ENCODE assay signal across 9 mouse cellular contexts in genomic region chr6:119330506-119330905, GRCm38 (mm10). TPM values are rescaled to one million over a fixed set of nuclear protein-coding genes. Genes with fewer than 3 reads are reported as not detected.
DNase-seq lines count a peak whose midpoint lies in the region; ATAC-seq and TF ChIP-seq lines count a peak whose summit lies in the region.
"Had no signal": no experiment of that assay in that cellular context is flagged by ENCODE, and none has a peak within 500 bp of the region (broad histone marks: within the 10 kb centered on the region; RNA-seq: fewer than 3 reads in every experiment).

TSS of gene Lrtm2 (minus strand) at chr6:119330766.

- ATAC-seq in forebrain, embryonic 13.5 days: peak; percentile 19
- peak; percentile 28 for ATAC-seq in midbrain, embryonic 14.5 days (ENCODE audit: low FRiP score, low TSS enrichment)

- intact Hi-C loops in gastrocnemius, adult 2 months (cut with DNase I): no loop called here

- no peaks in the 10 kb centered on the region for H3K36me3 ChIP-seq in forebrain, embryonic 13.5 days (ENCODE audit: poor library complexity, severe bottlenecking)
- no peaks in the 10 kb centered on the region for H3K36me3 ChIP-seq in midbrain, embryonic 14.5 days (ENCODE audit: control insufficient read depth, insufficient read depth, low read length)
- H3K36me3 ChIP-seq in thymus, adult 2 months (ENCODE audit: control insufficient read depth, insufficient read depth, low read length): no peaks in the 10 kb centered on the region

- WGBS in forebrain, embryonic 13.5 days: under 1% methylated on average over 31 of the region's 31 CpGs
- WGBS in midbrain, embryonic 14.5 days: under 1% methylated on average over 31 of the region's 31 CpGs
- 3% methylated on average over 31 of the region's 31 CpGs for WGBS in thymus, adult 2 months

- no peak within 1 kb of the TSS for H3K27ac ChIP-seq in gastrocnemius, adult 2 months
- no peak within 1 kb of the TSS; the same call in 1 of the 2 replicates for H3K27ac ChIP-seq in forebrain, embryonic 13.5 days
- H3K27ac ChIP-seq in midbrain, embryonic 14.5 days (replicated peaks; ENCODE audit: low read depth, low read length): peak within 1 kb of the TSS; percentile 61
- H3K27ac ChIP-seq in thymus, adult 2 months (ENCODE audit: control insufficient read depth, insufficient read depth, low read length): no peak within 1 kb of the TSS

- peak within 1 kb of the TSS; percentile 51 for H3K9ac ChIP-seq in forebrain, embryonic 13.5 days
- peak within 1 kb of the TSS; percentile 63 for H3K9ac ChIP-seq in midbrain, embryonic 14.5 days (replicated peaks; ENCODE audit: low read length)

- H3K4me2 ChIP-seq in forebrain, embryonic 13.5 days: peak within 1 kb of the TSS; percentile 80
- H3K4me2 ChIP-seq in midbrain, embryonic 14.5 days (ENCODE audit: low read length): peak within 1 kb of the TSS; percentile 76

- H3K4me1 ChIP-seq in forebrain, embryonic 13.5 days: peaks cover 47% of the 10 kb centered on the region
- peaks cover 23% of the 10 kb centered on the region for H3K4me1 ChIP-seq in midbrain, embryonic 14.5 days (ENCODE audit: control insufficient read depth, insufficient read depth, low read length)
- peaks cover 42% of the 10 kb centered on the region for H3K4me1 ChIP-seq in thymus, adult 2 months (replicated peaks; ENCODE audit: control insufficient read depth, insufficient read depth, low read length)

- no peaks in the 10 kb centered on the region for H3K9me3 ChIP-seq in forebrain, embryonic 13.5 days (replicated peaks)
- no peaks in the 10 kb centered on the region for H3K9me3 ChIP-seq in midbrain, embryonic 14.5 days (ENCODE audit: control insufficient read depth, low read length)

- H3K27me3 ChIP-seq in forebrain, embryonic 13.5 days: peaks cover 42% of the 10 kb centered on the region
- H3K27me3 ChIP-seq in midbrain, embryonic 14.5 days (ENCODE audit: control insufficient read depth, insufficient read depth, low read length): no peaks in the 10 kb centered on the region
- H3K27me3 ChIP-seq in thymus, adult 2 months (ENCODE audit: control insufficient read depth, insufficient read depth, low read length): no peaks in the 10 kb centered on the region

- no peak for TF ChIP-seq CTCF in gastrocnemius, adult 2 months (IDR thresholded peaks at IDR 0.05)
- TF ChIP-seq CTCF in thymus, adult 2 months (IDR thresholded peaks at IDR 0.05; ENCODE audit: borderline replicate concordance, control insufficient read depth, extremely low read depth, insufficient read depth, low read length, poor library complexity): no peak

- no peak for TF ChIP-seq POLR2A in thymus, adult 2 months (IDR thresholded peaks at IDR 0.05; ENCODE audit: control insufficient read depth, extremely low read depth, insufficient read depth, low read length, poor library complexity)

- DNase-seq in gastrocnemius, adult 2 months: no peak
- DNase-seq in gastrocnemius, adult 18-20 months (ENCODE audit: low spot score): no peak
- peak; percentile 37 for DNase-seq in ZHBTc4 (ENCODE audit: low read depth, low spot score)
- peak; percentile 58 to 68 for DNase-seq in layer of hippocampus, postnatal 10 days (ENCODE audit: low spot score in 2 of 2)
- peak; percentile 87 for DNase-seq in midbrain, embryonic 14.5 days
- peak; percentile 68 for DNase-seq in thymus, adult 2 months
- DNase-seq in B cell, adult 2 months: no peak

- peak within 1 kb of the TSS; percentile 57 for H3K4me3 ChIP-seq in gastrocnemius, adult 2 months
- peak within 1 kb of the TSS; percentile 47 for H3K4me3 ChIP-seq in forebrain, embryonic 13.5 days
- H3K4me3 ChIP-seq in midbrain, embryonic 14.5 days (replicated peaks; ENCODE audit: low read depth, low read length): peak within 1 kb of the TSS; percentile 52
- H3K4me3 ChIP-seq in thymus, adult 2 months (ENCODE audit: control insufficient read depth, insufficient read depth, low read length): peak within 1 kb of the TSS; percentile 44
- H3K4me3 ChIP-seq: erythroblast, embryonic 14.5 days had no signal

RNA-seq across cellular contexts. Expression of gene Lrtm2, which starts in this region (rescaled TPM):
- total RNA-seq in gastrocnemius, adult 2 months (2021): under 1 TPM; 0.22 to 0.77 TPM
- 1 to 10 TPM in 1 of 2 experiments, under 1 TPM in 1; 0.33 to 2.4 TPM for total RNA-seq in gastrocnemius, adult 18-20 months (2021)
- 1.1 and 2.0 TPM in 2 replicates for polyA plus RNA-seq in forebrain, embryonic 13.5 days (2015; fragmentation: Nextera tagmentation; extraction: Ambion mirVana)
- 10 to 100 TPM; 22.1 to 23.2 TPM for total RNA-seq in layer of hippocampus, postnatal 10 days (2021)
- polyA plus RNA-seq in midbrain, embryonic 14.5 days (2014; fragmentation: Nextera tagmentation; extraction: Ambion mirVana): 6.5 and 10.5 TPM in 2 replicates
- 1.4 and 2.1 TPM in 2 replicates for polyA plus RNA-seq in thymus, adult 2 months (2012; rRNA removed)
- polyA plus RNA-seq: erythroblast, embryonic 14.5 days had no signal

Comparison
In these comparisons a context has a peak if more than half of its experiments do, and no peak if none do; other contexts are left out.
1. RNA of gene Lrtm2 (total RNA-seq): 22.1 to 23.2 TPM in layer of hippocampus, postnatal 10 days; 0.33 to 2.4 TPM in gastrocnemius, adult 18-20 months and 0.22 to 0.77 TPM in gastrocnemius, adult 2 months; every median in the first group is over 4 times any median in the second.
2. DNase-seq: peak in ZHBTc4 (single experiment), layer of hippocampus, postnatal 10 days (2 of 2), midbrain, embryonic 14.5 days (single experiment) and thymus, adult 2 months (single experiment); none in gastrocnemius, adult 2 months (single experiment), gastrocnemius, adult 18-20 months (single experiment) and B cell, adult 2 months (0 of 2).
3. Peak in every context shown above with its lines, with median percentiles within 50 percentile points of each other: H3K4me3 ChIP-seq.